Mouse (Mus musculus): Measurements from ENCODE around the gene Sema4c. TPM values are rescaled to one million over a fixed set of nuclear protein-coding genes. Genes with fewer than 3 reads are reported as not detected.

Gene Sema4c
- polyA plus RNA-seq, 1 experiment, result 8.0 TPM

DNA sequence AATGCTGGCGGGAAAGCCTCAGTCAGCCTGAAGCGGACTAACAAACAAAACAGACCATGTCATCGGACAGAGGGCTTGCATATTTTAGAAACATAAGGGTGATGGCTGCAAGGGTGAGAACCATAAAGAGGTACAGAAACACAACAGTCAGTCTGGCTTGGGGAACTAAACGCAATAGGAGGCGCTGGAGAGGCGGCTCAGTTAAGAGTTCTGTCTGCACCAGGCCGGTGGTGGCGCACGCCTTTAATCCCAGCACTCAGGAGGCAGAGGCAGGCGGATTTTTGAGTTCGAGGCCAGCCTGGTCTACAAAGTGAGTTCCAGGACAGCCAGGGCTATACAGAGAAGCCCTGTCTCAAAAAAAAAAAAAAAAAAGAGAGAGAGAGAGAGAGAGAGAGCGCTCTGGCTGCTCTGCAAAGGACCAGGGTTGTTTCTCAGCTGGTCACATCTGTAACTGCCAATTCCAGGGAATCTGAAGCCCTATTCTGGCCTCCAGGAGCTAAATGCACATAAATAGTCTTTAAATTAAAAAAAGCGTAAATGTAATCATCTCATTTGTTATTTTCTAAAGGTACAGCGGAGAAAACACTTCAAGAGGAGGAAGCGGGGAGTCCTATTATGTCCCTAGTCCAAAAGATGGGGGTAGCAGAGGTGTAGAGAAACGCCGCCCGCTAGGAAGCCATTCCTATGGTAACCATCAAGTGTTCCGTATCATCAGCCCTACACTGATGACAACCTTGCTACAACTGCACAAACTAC, 12.1 kb downstream of the Sema4c start:
- no peaks in the 10 kb centered on the region for H3K27me3 ChIP-seq (replicated peaks; ENCODE audit: control insufficient read depth, insufficient read depth, low read length)

DNA sequence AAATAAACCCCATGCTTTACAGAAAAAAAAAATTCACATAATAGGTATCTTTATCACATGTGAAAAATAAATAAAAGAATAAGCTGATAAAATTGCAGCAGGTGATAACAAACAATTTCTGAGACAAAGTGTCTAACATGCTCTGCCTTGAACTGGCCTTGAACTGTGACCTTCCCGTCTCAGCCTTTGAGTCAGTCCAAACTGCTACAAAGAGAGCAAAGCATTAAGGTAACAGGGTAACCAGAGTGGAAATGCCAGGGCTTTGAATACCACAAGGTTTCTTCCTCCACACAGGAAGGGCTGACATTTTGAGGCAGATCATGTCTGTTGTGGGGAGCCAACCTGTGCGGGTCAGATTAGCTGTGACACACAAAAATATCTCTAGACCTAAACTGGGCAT, 12.8 kb downstream of the Sema4c start:
- TF ChIP-seq POLR2A (IDR thresholded peaks at IDR 0.05; ENCODE audit: low read depth, low read length) (no peak), CTCF (conservative IDR thresholded peaks at IDR 0.05; ENCODE audit: insufficient read depth, insufficient read length, low read depth, low read length) (no peak)
- no peak overlapping the region for H3K4me3 ChIP-seq (ENCODE audit: insufficient read depth, low read depth, low read length)
- H3K36me3 ChIP-seq (ENCODE audit: control insufficient read depth, insufficient read depth, low read length), result no peaks in the 10 kb centered on the region
- WGBS, result 64% methylated on average over 2 of the region's 2 CpGs
- H3K4me1 ChIP-seq (ENCODE audit: control insufficient read depth, insufficient read depth, low read length), result peaks cover 5% of the 10 kb centered on the region; the same call in 1 of the 2 replicates
- no peak overlapping the region for H3K27ac ChIP-seq (ENCODE audit: insufficient read depth, low read depth, low read length)
- no peaks in the 10 kb centered on the region for H3K27me3 ChIP-seq (replicated peaks; ENCODE audit: control insufficient read depth, insufficient read depth, low read length)
- no peak for DNase-seq

More for the DNA sequence above, 12.1 kb downstream of the Sema4c start:
- H3K4me3 ChIP-seq (ENCODE audit: insufficient read depth, low read depth, low read length), result peak overlapping the region; percentile 66
- no peak overlapping the region for H3K27ac ChIP-seq (ENCODE audit: insufficient read depth, low read depth, low read length)
- WGBS, result 76% methylated on average over 19 of the region's 19 CpGs
- H3K4me1 ChIP-seq (ENCODE audit: control insufficient read depth, insufficient read depth, low read length), result peaks cover 5% of the 10 kb centered on the region; the same call in 1 of the 2 replicates
- no peak for TF ChIP-seq POLR2A (IDR thresholded peaks at IDR 0.05; ENCODE audit: low read depth, low read length)
- TF ChIP-seq CTCF (conservative IDR thresholded peaks at IDR 0.05; ENCODE audit: insufficient read depth, insufficient read length, low read depth, low read length), result no peak
- no peaks in the 10 kb centered on the region for H3K36me3 ChIP-seq (ENCODE audit: control insufficient read depth, insufficient read depth, low read length)
- DNase-seq, result no peak

DNA sequence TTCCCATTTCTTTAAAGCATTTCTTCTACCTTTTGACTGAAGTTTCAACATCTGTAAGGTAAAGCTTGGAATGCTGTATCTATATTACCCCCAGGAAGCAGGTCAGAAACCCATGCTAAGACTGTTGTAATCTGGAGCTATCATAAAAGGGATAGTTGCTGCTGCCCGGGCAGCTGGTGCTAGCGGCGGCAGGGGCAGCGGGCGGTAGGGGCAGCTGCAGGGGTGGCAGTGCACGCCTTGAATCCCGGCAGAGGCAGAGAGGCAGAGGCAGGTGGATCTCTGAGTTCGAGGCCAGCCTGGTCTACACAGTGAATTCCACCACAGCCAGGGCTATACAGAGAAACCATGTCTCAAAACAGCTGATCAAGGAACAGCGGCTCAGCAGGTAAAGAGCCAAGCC, 15.2 kb downstream of the Sema4c start:
- peaks cover 9% of the 10 kb centered on the region; the same call in 1 of the 2 replicates for H3K4me1 ChIP-seq (ENCODE audit: control insufficient read depth, insufficient read depth, low read length)
- no peak overlapping the region for H3K4me3 ChIP-seq (ENCODE audit: insufficient read depth, low read depth, low read length)
- no peaks in the 10 kb centered on the region for H3K27me3 ChIP-seq (replicated peaks; ENCODE audit: control insufficient read depth, insufficient read depth, low read length)
- DNase-seq, result no peak
- no peaks in the 10 kb centered on the region for H3K36me3 ChIP-seq (ENCODE audit: control insufficient read depth, insufficient read depth, low read length)
- TF ChIP-seq CTCF (conservative IDR thresholded peaks at IDR 0.05; ENCODE audit: insufficient read depth, insufficient read length, low read depth, low read length), result no peak
- TF ChIP-seq POLR2A (IDR thresholded peaks at IDR 0.05; ENCODE audit: low read depth, low read length), result no peak
- H3K27ac ChIP-seq (ENCODE audit: insufficient read depth, low read depth, low read length), result no peak overlapping the region
- WGBS, result 85% methylated on average over 9 of the region's 9 CpGs

DNA sequence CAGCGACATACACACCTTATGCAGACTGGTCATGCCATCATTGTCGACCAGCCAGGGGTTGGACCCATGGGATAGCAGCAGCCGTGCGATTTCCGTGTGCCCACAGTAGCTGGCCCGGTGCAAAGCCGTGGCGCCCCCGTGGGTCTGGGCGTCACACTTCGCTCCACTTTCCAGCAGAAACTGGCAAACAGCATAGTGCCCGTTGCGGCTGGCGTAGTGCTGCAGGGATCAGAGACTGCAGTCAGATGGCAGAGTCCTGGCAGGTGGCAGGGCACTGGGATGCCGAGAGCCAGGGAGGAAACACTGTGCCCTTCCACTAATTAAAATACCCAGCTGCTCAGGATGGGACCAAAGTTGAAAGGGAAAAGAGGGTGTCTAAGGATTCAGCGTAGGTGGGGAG, 16.3 kb downstream of the Sema4c start:
- H3K36me3 ChIP-seq (ENCODE audit: control insufficient read depth, insufficient read depth, low read length), result no peaks in the 10 kb centered on the region
- DNase-seq, result no peak
- TF ChIP-seq CTCF (conservative IDR thresholded peaks at IDR 0.05; ENCODE audit: insufficient read depth, insufficient read length, low read depth, low read length) (no peak), POLR2A (IDR thresholded peaks at IDR 0.05; ENCODE audit: low read depth, low read length) (no peak)
- no peak overlapping the region for H3K27ac ChIP-seq (ENCODE audit: insufficient read depth, low read depth, low read length)
- WGBS, result 93% methylated on average over 16 of the region's 16 CpGs
- H3K4me3 ChIP-seq (ENCODE audit: insufficient read depth, low read depth, low read length), result no peak overlapping the region
- H3K4me1 ChIP-seq (ENCODE audit: control insufficient read depth, insufficient read depth, low read length), result peaks cover 9% of the 10 kb centered on the region; the same call in 1 of the 2 replicates
- no peaks in the 10 kb centered on the region for H3K27me3 ChIP-seq (replicated peaks; ENCODE audit: control insufficient read depth, insufficient read depth, low read length)

DNA sequence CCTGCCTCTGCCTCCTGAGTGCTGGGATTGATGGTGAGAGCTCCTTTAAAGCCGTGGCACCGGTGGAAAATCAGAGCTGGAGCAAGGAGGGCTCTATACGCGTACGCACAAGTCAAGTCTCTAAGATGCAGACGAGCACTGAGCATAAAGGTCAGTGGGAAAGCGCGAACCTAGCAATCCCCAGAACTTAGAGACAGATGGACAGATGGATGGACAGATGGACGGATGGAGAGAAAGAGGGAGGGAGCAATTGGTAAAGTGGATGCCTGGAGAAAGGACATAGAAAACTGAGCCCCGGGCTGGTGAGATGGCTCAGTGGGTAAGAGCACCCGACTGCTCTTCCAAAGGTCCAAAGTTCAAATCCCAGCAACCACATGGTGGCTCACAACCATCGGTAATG, 17.3 kb downstream of the Sema4c start:
- H3K4me1 ChIP-seq (ENCODE audit: control insufficient read depth, insufficient read depth, low read length), result peaks cover 12% of the 10 kb centered on the region; the same call in 1 of the 2 replicates
- whole genome bisulfite sequencing, result 87% methylated on average over 12 of the region's 12 CpGs
- no peak for TF ChIP-seq POLR2A (IDR thresholded peaks at IDR 0.05; ENCODE audit: low read depth, low read length)
- TF ChIP-seq CTCF (conservative IDR thresholded peaks at IDR 0.05; ENCODE audit: insufficient read depth, insufficient read length, low read depth, low read length), result no peak
- no peaks in the 10 kb centered on the region for H3K27me3 ChIP-seq (replicated peaks; ENCODE audit: control insufficient read depth, insufficient read depth, low read length)
- no peak for DNase-seq
- no peak overlapping the region for H3K27ac ChIP-seq (ENCODE audit: insufficient read depth, low read depth, low read length)
- no peaks in the 10 kb centered on the region for H3K36me3 ChIP-seq (ENCODE audit: control insufficient read depth, insufficient read depth, low read length)
- no peak overlapping the region for H3K4me3 ChIP-seq (ENCODE audit: insufficient read depth, low read depth, low read length)

DNA sequence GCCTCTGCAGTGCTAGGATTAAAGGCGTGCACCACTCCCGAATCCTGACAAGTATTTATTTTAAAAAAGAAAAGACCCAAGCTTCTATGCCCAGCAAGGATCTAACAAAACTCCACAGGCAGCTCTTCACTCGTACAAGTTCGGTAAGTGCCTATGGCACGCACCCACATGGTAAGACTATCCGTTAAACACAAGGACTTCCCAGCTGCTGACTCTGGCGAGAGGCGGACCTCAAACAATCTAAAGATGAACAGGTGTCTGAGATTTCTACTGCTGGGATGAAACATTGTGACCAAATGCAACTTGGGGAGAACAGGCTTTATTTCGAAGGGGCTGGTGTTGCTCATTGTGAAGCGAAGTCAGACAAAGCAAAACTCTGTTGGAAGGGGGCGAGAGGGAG, 18.0 kb downstream of the Sema4c start:
- Histone ChIP-seq H3K4me3 (ENCODE audit: insufficient read depth, low read depth, low read length) (no peak overlapping the region), H3K27me3 (replicated peaks; ENCODE audit: control insufficient read depth, insufficient read depth, low read length) (no peaks in the 10 kb centered on the region), H3K27ac (ENCODE audit: insufficient read depth, low read depth, low read length) (peak overlapping the region; percentile 58; the same call in 1 of the 2 replicates), H3K4me1 (ENCODE audit: control insufficient read depth, insufficient read depth, low read length) (peaks cover 11% of the 10 kb centered on the region; the same call in 1 of the 2 replicates), H3K36me3 (ENCODE audit: control insufficient read depth, insufficient read depth, low read length) (no peaks in the 10 kb centered on the region)
- TF ChIP-seq POLR2A (IDR thresholded peaks at IDR 0.05; ENCODE audit: low read depth, low read length) (no peak), CTCF (conservative IDR thresholded peaks at IDR 0.05; ENCODE audit: insufficient read depth, insufficient read length, low read depth, low read length) (no peak)
- no peak for DNase-seq
- WGBS, result 95% methylated on average over 11 of the region's 11 CpGs

DNA sequence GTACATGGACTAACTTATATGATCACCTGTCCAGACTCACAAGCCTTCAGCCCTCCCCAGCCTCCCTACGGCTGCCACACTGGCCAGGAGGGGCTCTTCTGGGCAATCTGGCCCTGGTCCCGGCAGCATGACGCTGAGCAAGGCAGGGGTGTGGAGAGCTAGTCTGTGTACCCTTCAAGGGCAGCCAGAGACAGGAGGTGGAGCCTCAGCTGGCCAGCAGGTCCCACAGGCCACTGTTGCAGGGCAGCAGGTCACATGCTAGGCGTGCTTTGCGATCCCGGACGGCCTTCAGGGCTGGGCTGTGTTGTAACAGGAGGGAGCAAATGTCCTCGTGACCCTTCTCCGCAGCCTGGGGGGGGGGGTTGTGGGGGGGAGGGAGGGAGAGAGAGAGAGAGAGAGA, 19.0 kb downstream of the Sema4c start, which contains the start of gene Gm42417:
TSS of gene Gm42417 (minus strand) at position 244 of the 400 bp plus-strand sequence.
- TF ChIP-seq CTCF (conservative IDR thresholded peaks at IDR 0.05; ENCODE audit: insufficient read depth, insufficient read length, low read depth, low read length), result no peak
- no peak for TF ChIP-seq POLR2A (IDR thresholded peaks at IDR 0.05; ENCODE audit: low read depth, low read length)

More for the DNA sequence above, 19.0 kb downstream of the Sema4c start, which contains the start of gene Gm42417:
- peak; percentile 95 for DNase-seq
- Histone ChIP-seq H3K36me3 (ENCODE audit: control insufficient read depth, insufficient read depth, low read length) (no peaks in the 10 kb centered on the region), H3K4me3 (ENCODE audit: insufficient read depth, low read depth, low read length) (no peak within 1 kb of the TSS), H3K27ac (ENCODE audit: insufficient read depth, low read depth, low read length) (peak within 1 kb of the TSS; percentile 74), H3K27me3 (replicated peaks; ENCODE audit: control insufficient read depth, insufficient read depth, low read length) (no peaks in the 10 kb centered on the region), H3K4me1 (ENCODE audit: control insufficient read depth, insufficient read depth, low read length) (peaks cover 14% of the 10 kb centered on the region; the same call in 1 of the 2 replicates)
- 21% methylated on average over 9 of the region's 9 CpGs for WGBS
